Mouse (Mus musculus): ENCODE results near the gene Bex4.

- TF ChIP-seq CTCF (IDR thresholded peaks at IDR 0.05; ENCODE audit: borderline replicate concordance, insufficient read depth, low read depth, low read length) (no peak), POLR2A (IDR thresholded peaks at IDR 0.05; ENCODE audit: borderline replicate concordance, insufficient read depth, low read length) (no peak)
Measured at GRCm38 (mm10) chrX:136104724-136105088, 34.1 kb upstream of the Bex4 start.
